Mouse (Mus musculus): ENCODE measurements at regions not wholly inside any gene's neighbourhood (a gene's known extent, or its start where the extent isn't known, plus 50 kb on each side); places are given as distances from the start of the nearest gene placed in this dataset.

GRCm38 (mm10) chr12:78133341-78133740, 60.7 kb upstream of the Gm6657 start:
- no peak for DNase-seq
- intact Hi-C loops (cut with DNase I): no loop called here

GRCm38 (mm10) chr12:78133984-78134383, 60.1 kb upstream of the Gm6657 start:
- intact Hi-C loops (cut with DNase I): no loop called here
- no peak for DNase-seq

- intact Hi-C loops (cut with DNase I): no loop called here
- no peak for DNase-seq
These were observed 56.8 kb upstream of the Gm6657 start for GRCm38 (mm10) chr12:78137196-78137595.

- DNase-seq: no peak
- intact Hi-C loops (cut with DNase I): no loop called here
These were observed 55.6 kb upstream of the Gm6657 start for GRCm38 (mm10) chr12:78138467-78138866.
